Mouse (Mus musculus) ES-Bruce4 (cell line): ENCODE data around the gene Trmt10b.

Experiments
- CTCF ChIP-seq: IDR thresholded peaks from one replicate; pipeline ENCODE4 v1.8.1; 2011; ENCODE audit warnings: low read depth, low read length
- EP300 ChIP-seq: IDR thresholded peaks from 2 replicates; pipeline ENCODE4 v1.6.1; 2011; ENCODE audit warnings: low read depth, low read length; ENCODE audit not compliant: insufficient read depth
- POLR2A ChIP-seq: IDR thresholded peaks from one replicate; pipeline ENCODE4 v1.8.1; 2011; ENCODE audit warnings: low read length; ENCODE audit not compliant: insufficient read depth

DNA sequence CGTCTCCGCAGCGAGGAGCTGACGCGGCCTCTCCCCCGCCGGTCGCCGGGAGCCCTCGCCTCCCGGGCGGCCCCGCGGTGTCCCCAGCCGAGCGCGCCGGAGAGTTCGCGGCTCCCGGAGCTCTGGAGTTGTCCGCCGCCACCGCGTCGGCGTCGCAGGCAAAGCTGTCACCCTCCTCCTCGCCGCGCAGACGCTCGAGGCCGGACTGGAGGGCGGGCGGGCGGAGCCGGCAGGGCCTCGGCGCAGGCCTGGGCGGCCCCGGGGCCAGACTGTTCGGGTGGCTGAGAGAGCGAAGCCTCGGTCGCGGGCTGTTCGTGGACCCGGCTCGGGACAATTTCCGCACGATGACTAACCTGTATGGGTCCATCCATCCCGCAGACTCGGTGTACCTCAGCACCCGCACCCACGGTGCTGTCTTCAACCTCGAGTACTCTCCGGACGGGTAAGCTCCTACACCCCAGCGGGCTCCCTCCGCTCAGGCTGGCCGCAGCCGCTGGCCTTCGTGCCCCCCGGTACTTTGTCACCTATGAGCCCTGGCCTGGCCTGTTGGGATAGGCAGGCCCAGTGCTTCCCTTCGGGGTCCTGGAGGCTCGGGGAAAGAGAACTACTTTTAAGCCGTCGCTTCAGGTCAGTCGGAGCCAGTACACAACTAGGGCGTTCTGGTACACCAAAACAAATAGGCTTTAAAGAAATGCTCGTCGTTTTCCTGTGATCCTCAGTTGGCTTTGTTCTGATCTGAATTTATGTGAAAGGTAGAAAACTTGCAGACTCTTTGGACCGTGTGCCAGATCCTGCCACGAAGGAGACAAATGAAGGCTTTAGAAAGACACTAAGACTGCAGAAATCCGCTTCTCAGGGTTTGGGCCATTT, 45.6 kb downstream of the Trmt10b start, which contains the start of gene Exosc3:
- TF ChIP-seq CTCF (no peak), POLR2A (no peak), EP300 (no peak)
